Mouse (Mus musculus) heart, adult 2 months (tissue): ENCODE measurements around the gene Rprd1b. TPM values are rescaled to one million over a fixed set of nuclear protein-coding genes. Genes with fewer than 3 reads are reported as not detected.
A peak's percentile ranks its signal among the peaks of the same experiment; 100 is the strongest.

Source experiments
- DNase-seq, 2 experiments: peaks; one replicate each; pipeline ENCODE4 v3.0.0; 2021
- H3K27ac ChIP-seq: fragments of 200-600 bp; 2 replicates; pipeline ENCODE4 v1.8.1; 2022
- H3K27me3 ChIP-seq: fragments of 200-500 bp; 2 replicates; pipeline ENCODE4 v1.6.1; 2012; ENCODE audit warnings: mild to moderate bottlenecking, low read length, inconsistent platforms, mixed read lengths; ENCODE audit not compliant: control insufficient read depth, insufficient read depth
- H3K36me3 ChIP-seq: fragments of 200-500 bp; 2 replicates; pipeline ENCODE4 v1.6.1; 2012; ENCODE audit warnings: low read length, inconsistent platforms; ENCODE audit not compliant: control insufficient read depth, insufficient read depth
- H3K4me1 ChIP-seq: fragments of 200-500 bp; 2 replicates; pipeline ENCODE4 v1.6.1; 2011; ENCODE audit warnings: low read length; ENCODE audit not compliant: control insufficient read depth, insufficient read depth
- H3K4me3 ChIP-seq: fragments of 200-600 bp; 2 replicates; pipeline ENCODE4 v1.8.1; 2022
- H3K79me2 ChIP-seq: fragments of 200-500 bp; replicated peaks from 2 replicates; pipeline ENCODE4 v1.6.1; 2012; ENCODE audit warnings: mild to moderate bottlenecking, inconsistent platforms, low read length, moderate library complexity, mixed read lengths; ENCODE audit not compliant: control insufficient read depth, insufficient read depth
- H3K9ac ChIP-seq: fragments of 200-500 bp; 2 replicates; pipeline ENCODE4 v1.6.1; 2012; ENCODE audit warnings: low read depth, mild to moderate bottlenecking, control low read depth, inconsistent platforms, low read length, mixed read lengths
- CTCF ChIP-seq: fragments of 200-600 bp; IDR thresholded peaks from 2 replicates; pipeline ENCODE4 v1.8.1; 2022; ENCODE audit warnings: antibody characterized with exemption, mild to moderate bottlenecking, moderate library complexity
- EP300 ChIP-seq: fragments of 200-500 bp; IDR thresholded peaks from 2 replicates; pipeline ENCODE4 v1.6.1; 2011; ENCODE audit warnings: low read depth, low read length, control low read depth; ENCODE audit not compliant: insufficient read depth
- POLR2A ChIP-seq: fragments of 200-500 bp; IDR thresholded peaks from 2 replicates; pipeline ENCODE4 v1.6.1; 2011; ENCODE audit warnings: mild to moderate bottlenecking, low read depth, low read length, control low read depth; ENCODE audit not compliant: insufficient read depth
- WGBS: fragments of 180-500 bp; shearing (Covaris S2); methylation state at CpG from one replicate; pipeline ENCODE4 v1.1.7; 2018; 5-methylcytosine and 5-hydroxymethylcytosine counted together
- intact Hi-C: fragments of 180-260 bp; cut with DNase I; formaldehyde crosslinking; loops from one replicate; pipeline ENCODE4 v1.15.1; 2025
- polyA plus RNA-seq: library from polyadenylated mRNA; depleted of rRNA; stranded (reverse); fragments of >200 nt; gene quantifications from 2 replicates; pipeline ENCODE4 v1.2.3, GENCODE M21; 2012
- total RNA-seq, 2 experiments: library from RNA; stranded (reverse); gene quantifications; 2 replicates each; pipeline ENCODE4 v1.2.3; 2021

Rprd1b gene
- total and polyA plus RNA-seq, 3 experiments, result 15.9 to 33.5 (median 32.9) TPM

GRCm38 (mm10) chr2:158101768-158102167 lies 73.5 kb downstream of the Rprd1b start:
- Histone ChIP-seq H3K27ac (no peak overlapping the region), H3K4me1 (no peaks in the 10 kb centered on the region), H3K9ac (no peak overlapping the region), H3K79me2 (no peaks in the 10 kb centered on the region), H3K27me3 (no peaks in the 10 kb centered on the region), H3K36me3 (no peaks in the 10 kb centered on the region), H3K4me3 (no peak overlapping the region)
- intact Hi-C loops, result no loop called here
- TF ChIP-seq EP300, result no peak
- no peak for TF ChIP-seq CTCF
- TF ChIP-seq POLR2A, result no peak
- no peak for DNase-seq
- WGBS, result 82% methylated on average over 5 of the region's 5 CpGs

GRCm38 (mm10) chr2:158104966-158105365 lies 76.7 kb downstream of the Rprd1b start:
- intact Hi-C loops, result loop anchor here (5.0 kb wide), 1 partner anchor 38 kb away; no protein-coding TSS in a partner anchor
- Histone ChIP-seq H3K79me2 (no peaks in the 10 kb centered on the region), H3K4me1 (peaks cover 6% of the 10 kb centered on the region), H3K9ac (no peak overlapping the region), H3K36me3 (no peaks in the 10 kb centered on the region), H3K4me3 (no peak overlapping the region), H3K27me3 (no peaks in the 10 kb centered on the region), H3K27ac (no peak overlapping the region)
- TF ChIP-seq EP300 (no peak), POLR2A (no peak), CTCF (no peak)
- no peak for DNase-seq
- 93% methylated on average over 6 of the region's 6 CpGs for WGBS

- no peak overlapping the region for H3K27ac ChIP-seq
- no peak overlapping the region for H3K9ac ChIP-seq
- H3K36me3 ChIP-seq, result no peaks in the 10 kb centered on the region
- WGBS, result 58% methylated on average over 6 of the region's 6 CpGs
- TF ChIP-seq POLR2A (no peak), EP300 (peak; percentile 52; the same call in 1 of the 2 replicates)
- peak in 1 of 2 experiments; percentile 47 for DNase-seq
- no peaks in the 10 kb centered on the region for H3K79me2 ChIP-seq
- H3K27me3 ChIP-seq, result no peaks in the 10 kb centered on the region
- H3K4me3 ChIP-seq, result no peak overlapping the region
- intact Hi-C loops, result loop anchor here (2.0 to 5.0 kb wide), 2 partner anchors 38 to 75 kb away; no protein-coding TSS in a partner anchor
- peaks cover 7% of the 10 kb centered on the region for H3K4me1 ChIP-seq
Observed at GRCm38 (mm10) chr2:158105605-158106004, 77.3 kb downstream of the Rprd1b start.

GRCm38 (mm10) chr2:158106947-158107587 lies 78.8 kb downstream of the Rprd1b start:
- Histone ChIP-seq H3K27me3 (no peaks in the 10 kb centered on the region), H3K4me3 (no peak overlapping the region), H3K4me1 (peaks cover 7% of the 10 kb centered on the region), H3K79me2 (no peaks in the 10 kb centered on the region), H3K27ac (no peak overlapping the region), H3K36me3 (no peaks in the 10 kb centered on the region), H3K9ac (no peak overlapping the region)
- 23% methylated on average over 6 of the region's 6 CpGs for WGBS
- TF ChIP-seq POLR2A, result no peak
- peak; percentile 94 for TF ChIP-seq EP300
- TF ChIP-seq CTCF, result peak; percentile 88
- DNase-seq, result peak; percentile 66 to 71
- intact Hi-C loops, result loop anchor here (1.0 to 5.0 kb wide), 4 partner anchors 39 to 97 kb away; partner anchors contain the start of gene Tgm2

- Histone ChIP-seq H3K4me3 (no peak overlapping the region), H3K79me2 (no peaks in the 10 kb centered on the region), H3K27ac (peak overlapping the region; percentile 62), H3K36me3 (no peaks in the 10 kb centered on the region), H3K9ac (no peak overlapping the region; the same call in 1 of the 2 replicates), H3K4me1 (peaks cover 15% of the 10 kb centered on the region), H3K27me3 (no peaks in the 10 kb centered on the region)
- WGBS, result 37% methylated on average over 8 of the region's 8 CpGs
- peak; percentile 41 to 49 for DNase-seq
- intact Hi-C loops, result loop anchor here (5.0 kb wide), 1 partner anchor 42 kb away; no protein-coding TSS in a partner anchor
- peak; percentile 50; the same call in 1 of the 2 replicates for TF ChIP-seq EP300
- TF ChIP-seq POLR2A, result no peak
- no peak for TF ChIP-seq CTCF
Observed at GRCm38 (mm10) chr2:158109516-158109915, 81.2 kb downstream of the Rprd1b start.
